29 mouse cellular contexts compared by ENCODE assay signal in genomic region chr4:31672171-31672841, GRCm38 (mm10).
DNase-seq lines count a peak whose midpoint lies in the region; ATAC-seq lines count a peak whose summit lies in the region.
"Had no signal": no experiment of that assay in that cellular context is flagged by ENCODE, and none has a peak within 500 bp of the region (broad histone marks: within the 10 kb centered on the region; RNA-seq: fewer than 3 reads in every experiment).

No protein-coding gene starts in this region.

- no peaks in the 10 kb centered on the region for H3K9me3 ChIP-seq in midbrain, embryonic 11.5 days (ENCODE audit: control insufficient read depth, low read length)
- H3K9me3 ChIP-seq in midbrain, embryonic 16.5 days (replicated peaks; ENCODE audit: control insufficient read depth, low read length, poor library complexity, severe bottlenecking): no peaks in the 10 kb centered on the region
- H3K9me3 ChIP-seq: embryonic facial prominence, embryonic 13.5 days; hindbrain, embryonic 10.5 days; intestine, embryonic 15.5 days; liver, embryonic 12.5 days had no signal

- H3K9ac ChIP-seq in midbrain, embryonic 11.5 days (ENCODE audit: low read length): no peak overlapping the region
- no peak overlapping the region for H3K9ac ChIP-seq in midbrain, embryonic 16.5 days (ENCODE audit: low read depth, low read length)
- H3K9ac ChIP-seq: embryonic facial prominence, embryonic 13.5 days; intestine, embryonic 15.5 days; liver, embryonic 12.5 days; liver, postnatal 0 days had no signal

- WGBS in midbrain, embryonic 11.5 days: 71% methylated on average over 9 of the region's 9 CpGs
- 58% methylated on average over 9 of the region's 9 CpGs for WGBS in midbrain, embryonic 16.5 days

- no peaks in the 10 kb centered on the region for H3K27me3 ChIP-seq in midbrain, embryonic 11.5 days (ENCODE audit: control insufficient read depth, insufficient read depth, low read length)
- no peaks in the 10 kb centered on the region for H3K27me3 ChIP-seq in midbrain, embryonic 16.5 days (ENCODE audit: control insufficient read depth, insufficient read depth, low read depth, low read length)
- H3K27me3 ChIP-seq: embryonic facial prominence, embryonic 13.5 days; intestine, embryonic 15.5 days; liver, embryonic 12.5 days; Patski had no signal

- ATAC-seq in midbrain, embryonic 11.5 days (ENCODE audit: low FRiP score): peak; percentile 40; the same call in 1 of the 2 replicates
- ATAC-seq in midbrain, embryonic 16.5 days: no peak
- ATAC-seq: hindbrain, postnatal 0 days; intestine, embryonic 15.5 days; liver, embryonic 12.5 days; liver, postnatal 0 days; Patski had no signal

- no peak overlapping the region for H3K4me3 ChIP-seq in midbrain, embryonic 11.5 days (ENCODE audit: low read depth, low read length)
- no peak overlapping the region for H3K4me3 ChIP-seq in midbrain, embryonic 16.5 days (ENCODE audit: low read depth, low read length)
- H3K4me3 ChIP-seq: embryonic facial prominence, embryonic 13.5 days; erythroblast, embryonic 14.5 days; hindbrain, embryonic 10.5 days; intestine, embryonic 15.5 days; liver, embryonic 12.5 days had no signal

- H3K36me3 ChIP-seq in midbrain, embryonic 11.5 days (ENCODE audit: control insufficient read depth, insufficient read depth, low read length): no peaks in the 10 kb centered on the region
- no peaks in the 10 kb centered on the region for H3K36me3 ChIP-seq in midbrain, embryonic 16.5 days (ENCODE audit: control insufficient read depth, insufficient read depth, low read length)
- H3K36me3 ChIP-seq: embryonic facial prominence, embryonic 13.5 days; hindbrain, embryonic 10.5 days; intestine, embryonic 15.5 days; liver, embryonic 12.5 days had no signal

- H3K27ac ChIP-seq in midbrain, embryonic 11.5 days (ENCODE audit: low read depth, low read length): no peak overlapping the region
- no peak overlapping the region for H3K27ac ChIP-seq in midbrain, embryonic 16.5 days (ENCODE audit: low read length)
- H3K27ac ChIP-seq: embryonic facial prominence, embryonic 13.5 days; hindbrain, embryonic 10.5 days; hindbrain, postnatal 0 days; intestine, embryonic 15.5 days; kidney, postnatal 0 days; liver, embryonic 12.5 days had no signal

- H3K4me1 ChIP-seq in midbrain, embryonic 11.5 days (ENCODE audit: control insufficient read depth, insufficient read depth, low read length): 0 out of 2 replicates have a peak, but pooled peaks cover 2% of the 10 kb centered on the region
- H3K4me1 ChIP-seq in midbrain, embryonic 16.5 days (ENCODE audit: control insufficient read depth, insufficient read depth, low read length): no peaks in the 10 kb centered on the region
- H3K4me1 ChIP-seq: embryonic facial prominence, embryonic 13.5 days; intestine, embryonic 15.5 days; liver, embryonic 12.5 days had no signal

- H3K4me2 ChIP-seq in midbrain, embryonic 11.5 days: no peak overlapping the region
- H3K4me2 ChIP-seq in midbrain, embryonic 16.5 days (ENCODE audit: low read length): no peak overlapping the region
- H3K4me2 ChIP-seq: embryonic facial prominence, embryonic 13.5 days; intestine, embryonic 15.5 days; liver, embryonic 12.5 days had no signal

- DNase-seq in adrenal gland, postnatal 36 days: peak; percentile 4 to 15
- DNase-seq in adrenal gland, postnatal 10 days: no peak
- DNase-seq in midbrain, embryonic 11.5 days (ENCODE audit: low spot score, missing footprints): no peak
- peak; percentile 8 for DNase-seq in retina, embryonic 14.5 days (ENCODE audit: low spot score)
- no peak for DNase-seq in retina, postnatal 1 day
- DNase-seq in layer of hippocampus, postnatal 14 days (ENCODE audit: low spot score in 2 of 2): no peak
- DNase-seq: cerebellum, adult 11 months; cerebellum, adult 9-10 months; cerebellum, postnatal 36 days; embryo, embryonic 11 days; gastrocnemius, postnatal 14 days; heart, postnatal 14 days; kidney, adult 2 months; kidney, postnatal 4 days; layer of hippocampus, postnatal 36 days; left cerebral cortex, postnatal 4 days; liver, postnatal 0 days; lung, postnatal 36 days; thymus, adult 2 months; thymus, postnatal 36 days had no signal

Comparison
In these comparisons a context has a peak if more than half of its experiments do, and no peak if none do; other contexts are left out.
1. DNase-seq: peak in adrenal gland, postnatal 36 days (2 of 2) and retina, embryonic 14.5 days (single experiment); none in adrenal gland, postnatal 10 days (single experiment), midbrain, embryonic 11.5 days (single experiment), retina, postnatal 1 day (single experiment) and layer of hippocampus, postnatal 14 days (0 of 2).